Mouse (Mus musculus) stomach, postnatal 0 days (tissue): ENCODE data around the gene Hist1h4n.
"Not testable (repeated sequence)": the region's sequence is repeated elsewhere in the genome, so short reads cannot be mapped to it uniquely, and the experiment has no call there.

ENCODE experiments used
- CTCF ChIP-seq: IDR thresholded peaks from 2 replicates; pipeline ENCODE4 v1.5.1; 2016; ENCODE audit warnings: antibody characterized with exemption, low read depth, mild to moderate bottlenecking, moderate library complexity
- EP300 ChIP-seq: optimal IDR thresholded peaks from 2 replicates; pipeline ENCODE3; 2016; ENCODE audit warnings: antibody characterized with exemption

GRCm38 (mm10) chr13:21803058-21803457 is 28.9 kb downstream of the Hist1h4n start:
- not testable (repeated sequence) for TF ChIP-seq CTCF, EP300
